Comparison of ENCODE assay signal across 24 mouse cellular contexts in genomic region chr1:73207421-73207820, GRCm38 (mm10).
"Had no signal": no experiment of that assay in that cellular context is flagged by ENCODE, and none has a peak within 500 bp of the region (broad histone marks: within the 10 kb centered on the region; RNA-seq: fewer than 3 reads in every experiment).

No protein-coding gene starts in this region.

- H3K27ac ChIP-seq: gastrocnemius, adult 2 months; heart, adult 2 months; hindbrain, embryonic 10.5 days; hindbrain, embryonic 12.5 days; hindbrain, embryonic 14.5 days; intestine, embryonic 15.5 days; left cerebral cortex, adult 2 months; limb, embryonic 13.5 days; limb, embryonic 15.5 days; liver, embryonic 12.5 days; liver, embryonic 14.5 days had no signal

- H3K9ac ChIP-seq: heart, embryonic 12.5 days; hindbrain, embryonic 12.5 days; hindbrain, embryonic 14.5 days; intestine, embryonic 15.5 days; limb, embryonic 13.5 days; limb, embryonic 15.5 days; liver, embryonic 12.5 days; liver, embryonic 14.5 days had no signal

- H3K36me3 ChIP-seq: heart, embryonic 12.5 days; hindbrain, embryonic 10.5 days; hindbrain, embryonic 12.5 days; intestine, embryonic 15.5 days; limb, embryonic 13.5 days; limb, embryonic 15.5 days; liver, embryonic 12.5 days had no signal

- H3K4me3 ChIP-seq: gastrocnemius, adult 2 months; heart, adult 2 months; heart, embryonic 12.5 days; hindbrain, embryonic 10.5 days; hindbrain, embryonic 12.5 days; intestine, embryonic 15.5 days; left cerebral cortex, adult 2 months; limb, embryonic 13.5 days; limb, embryonic 15.5 days; liver, embryonic 12.5 days had no signal

- H3K27me3 ChIP-seq: heart, embryonic 12.5 days; hindbrain, embryonic 12.5 days; intestine, embryonic 15.5 days; limb, embryonic 13.5 days; limb, embryonic 15.5 days; liver, embryonic 12.5 days had no signal

- H3K4me2 ChIP-seq: heart, embryonic 12.5 days; hindbrain, embryonic 12.5 days; hindbrain, embryonic 14.5 days; intestine, embryonic 15.5 days; limb, embryonic 13.5 days; limb, embryonic 15.5 days; liver, embryonic 12.5 days had no signal

- ATAC-seq: forebrain, embryonic 16.5 days; hindbrain, embryonic 16.5 days; inflammation-experienced regulatory T-cells, adult 6 months; intestine, embryonic 15.5 days; intestine, postnatal 0 days; liver, embryonic 12.5 days had no signal

- H3K9me3 ChIP-seq: heart, embryonic 12.5 days; hindbrain, embryonic 10.5 days; hindbrain, embryonic 12.5 days; intestine, embryonic 15.5 days; limb, embryonic 13.5 days; limb, embryonic 15.5 days; liver, embryonic 12.5 days had no signal

- DNase-seq: gastrocnemius, adult 2 months; gastrocnemius, postnatal 10 days; gastrocnemius, postnatal 25 days; heart, adult 2 months; heart, postnatal 10 days; heart, postnatal 4 days; kidney, adult 2 months; kidney, adult 9 months; kidney, postnatal 14 days; left cerebral cortex, postnatal 4 days had no signal

- H3K4me1 ChIP-seq: hindbrain, embryonic 10.5 days; hindbrain, embryonic 12.5 days; intestine, embryonic 15.5 days; limb, embryonic 13.5 days; limb, embryonic 15.5 days; liver, embryonic 12.5 days had no signal
